ENCODE assay signal across 31 mouse cellular contexts in genomic region chr4:53770958-53771735, GRCm38 (mm10). TPM values are rescaled to one million over a fixed set of nuclear protein-coding genes. Genes with fewer than 3 reads are reported as not detected.
A peak's percentile ranks its signal among the peaks of the same experiment; 100 is the strongest.
DNase-seq lines count a peak whose midpoint lies in the region; ATAC-seq and TF ChIP-seq lines count a peak whose summit lies in the region.
"Had no signal": no experiment of that assay in that cellular context is flagged by ENCODE, and none has a peak within 500 bp of the region (broad histone marks: within the 10 kb centered on the region; RNA-seq: fewer than 3 reads in every experiment).

No protein-coding gene starts in this region.

- peaks cover 8% of the 10 kb centered on the region for H3K4me1 ChIP-seq in heart, embryonic 13.5 days
- H3K4me1 ChIP-seq in heart, embryonic 12.5 days (replicated peaks) = peaks cover 7% of the 10 kb centered on the region
- peaks cover 16% of the 10 kb centered on the region; the same call in 1 of the 2 replicates for H3K4me1 ChIP-seq in G1E (ENCODE audit: insufficient read depth, low read depth, low read length)
- H3K4me1 ChIP-seq in midbrain, embryonic 10.5 days = peaks cover 48% of the 10 kb centered on the region
- H3K4me1 ChIP-seq in midbrain, embryonic 15.5 days = peaks cover 10% of the 10 kb centered on the region
- H3K4me1 ChIP-seq: lung, embryonic 15.5 days; stomach, embryonic 15.5 days had no signal

- peaks cover 5% of the 10 kb centered on the region; the same call in 1 of the 2 replicates for H3K36me3 ChIP-seq in heart, embryonic 13.5 days
- peaks cover 7% of the 10 kb centered on the region for H3K36me3 ChIP-seq in heart, embryonic 12.5 days
- peaks cover 13% of the 10 kb centered on the region for H3K36me3 ChIP-seq in G1E (replicated peaks)
- H3K36me3 ChIP-seq in midbrain, embryonic 10.5 days = peaks cover 5% of the 10 kb centered on the region; the same call in 1 of the 2 replicates
- H3K36me3 ChIP-seq in midbrain, embryonic 15.5 days (replicated peaks) = no peaks in the 10 kb centered on the region
- H3K36me3 ChIP-seq: limb, embryonic 12.5 days; lung, embryonic 15.5 days; stomach, embryonic 15.5 days had no signal

- H3K4me2 ChIP-seq in heart, embryonic 13.5 days = no peak overlapping the region
- H3K4me2 ChIP-seq in heart, embryonic 12.5 days = no peak overlapping the region
- H3K4me2 ChIP-seq in midbrain, embryonic 15.5 days = no peak overlapping the region
- H3K4me2 ChIP-seq: forebrain, embryonic 13.5 days; heart, embryonic 11.5 days; limb, embryonic 12.5 days; liver, embryonic 11.5 days; lung, embryonic 15.5 days; neural tube, embryonic 13.5 days; stomach, embryonic 15.5 days had no signal

- H3K27ac ChIP-seq in heart, embryonic 13.5 days (replicated peaks) = no peak overlapping the region
- H3K27ac ChIP-seq in heart, embryonic 12.5 days (ENCODE audit: poor library complexity, severe bottlenecking) = no peak overlapping the region
- H3K27ac ChIP-seq in midbrain, embryonic 10.5 days (replicated peaks) = peak overlapping the region; percentile 24
- H3K27ac ChIP-seq in midbrain, embryonic 15.5 days = peak overlapping the region; percentile 34; the same call in 1 of the 2 replicates
- H3K27ac ChIP-seq: forebrain, embryonic 13.5 days; hindbrain, embryonic 10.5 days; kidney, postnatal 0 days; limb, embryonic 12.5 days; lung, embryonic 15.5 days; neural tube, embryonic 13.5 days; stomach, embryonic 15.5 days had no signal

- H3K4me3 ChIP-seq in heart, embryonic 13.5 days = no peak overlapping the region
- no peak overlapping the region for H3K4me3 ChIP-seq in heart, embryonic 12.5 days
- H3K4me3 ChIP-seq in G1E (ENCODE audit: low read depth, low read length) = no peak overlapping the region
- H3K4me3 ChIP-seq in midbrain, embryonic 10.5 days = no peak overlapping the region
- H3K4me3 ChIP-seq in midbrain, embryonic 15.5 days = no peak overlapping the region
- H3K4me3 ChIP-seq: forebrain, embryonic 13.5 days; hindbrain, embryonic 10.5 days; limb, embryonic 12.5 days; lung, embryonic 15.5 days; neural tube, embryonic 13.5 days; stomach, embryonic 15.5 days had no signal

- TF ChIP-seq CTCF in G1E (IDR thresholded peaks at IDR 0.05; ENCODE audit: low read depth, low read length) = no peak

- H3K27me3 ChIP-seq in heart, embryonic 13.5 days (replicated peaks) = peaks cover 12% of the 10 kb centered on the region
- peaks cover 11% of the 10 kb centered on the region for H3K27me3 ChIP-seq in heart, embryonic 12.5 days (replicated peaks)
- H3K27me3 ChIP-seq in G1E (ENCODE audit: insufficient read depth, low read length) = no peaks in the 10 kb centered on the region
- peaks cover 97% of the 10 kb centered on the region for H3K27me3 ChIP-seq in midbrain, embryonic 10.5 days (ENCODE audit: low read depth, poor library complexity, severe bottlenecking)
- no peaks in the 10 kb centered on the region; the same call in 1 of the 2 replicates for H3K27me3 ChIP-seq in midbrain, embryonic 15.5 days (replicated peaks)

- no peak for DNase-seq in G1E (ENCODE audit: low spot score)
- no peak for DNase-seq in midbrain, embryonic 10.5 days (ENCODE audit: low spot score)
- no peak for DNase-seq in right cerebral cortex, postnatal 14 days
- DNase-seq in frontal cortex, postnatal 25 days (ENCODE audit: low spot score in 2 of 2) = no peak
- DNase-seq in layer of hippocampus, adult 8-10 months (ENCODE audit: low spot score in 2 of 2) = no peak
- DNase-seq: adrenal gland, adult 8-10 months; cerebellum, adult 11 months; cerebellum, adult 9-10 months; cerebellum, postnatal 36 days; gastrocnemius, postnatal 25 days; heart, adult 18-20 months; heart, postnatal 10 days; kidney, adult 2 months; kidney, postnatal 4 days; layer of hippocampus, adult 9-11 months; right cerebral cortex, postnatal 25 days had no signal

- H3K9me3 ChIP-seq in heart, embryonic 13.5 days = no peaks in the 10 kb centered on the region
- H3K9me3 ChIP-seq in heart, embryonic 12.5 days (replicated peaks) = no peaks in the 10 kb centered on the region
- H3K9me3 ChIP-seq in G1E (replicated peaks) = no peaks in the 10 kb centered on the region
- H3K9me3 ChIP-seq in midbrain, embryonic 10.5 days (replicated peaks) = no peaks in the 10 kb centered on the region
- H3K9me3 ChIP-seq in midbrain, embryonic 15.5 days = no peaks in the 10 kb centered on the region
- H3K9me3 ChIP-seq: forebrain, embryonic 13.5 days; hindbrain, embryonic 10.5 days; limb, embryonic 12.5 days; lung, embryonic 15.5 days; neural tube, embryonic 13.5 days; stomach, embryonic 15.5 days had no signal

- ATAC-seq in heart, embryonic 13.5 days (ENCODE audit: extremely low read depth, insufficient number of reproducible peaks, low FRiP score, low TSS enrichment) = no peak
- ATAC-seq in heart, embryonic 12.5 days (ENCODE audit: insufficient number of reproducible peaks, low FRiP score) = no peak
- ATAC-seq in G1E (ENCODE audit: extremely low read depth, insufficient number of reproducible peaks, low FRiP score, poor library complexity, severe bottlenecking) = peak; percentile 22; the same call in 1 of the 2 replicates
- ATAC-seq in midbrain, embryonic 15.5 days (replicated peaks) = peak; percentile 78
- ATAC-seq: forebrain, embryonic 13.5 days had no signal

- 29% methylated on average over 6 of the region's 6 CpGs for WGBS in heart, embryonic 13.5 days
- 31% methylated on average over 6 of the region's 6 CpGs for WGBS in heart, embryonic 12.5 days
- 6% methylated on average over 6 of the region's 6 CpGs for WGBS in midbrain, embryonic 10.5 days
- WGBS in midbrain, embryonic 15.5 days = 13% methylated on average over 6 of the region's 6 CpGs

- 0 out of 2 replicates have a peak overlapping the region, but pooled peaks have one; percentile 19 for H3K9ac ChIP-seq in heart, embryonic 13.5 days
- H3K9ac ChIP-seq in heart, embryonic 12.5 days = no peak overlapping the region
- no peak overlapping the region for H3K9ac ChIP-seq in midbrain, embryonic 15.5 days
- H3K9ac ChIP-seq: forebrain, embryonic 13.5 days; limb, embryonic 12.5 days; lung, embryonic 15.5 days; neural tube, embryonic 13.5 days; stomach, embryonic 15.5 days had no signal

RNA-seq across cellular contexts. Expression of gene Tal2, which starts 8.4 kb away (rescaled TPM):
- 0.08 TPM in 1 of 2 replicates, not detected in the other for polyA plus RNA-seq in heart, embryonic 13.5 days (2015; fragmentation: Nextera tagmentation; extraction: Ambion mirVana)
- 0.05 and 0.08 TPM in 2 replicates for polyA plus RNA-seq in heart, embryonic 12.5 days (2016; fragmentation: Nextera tagmentation; extraction: Ambion mirVana)
- total RNA-seq in G1E (2014; fragmentation: Nextera tagmentation) (not detected in 2 replicates), G1E (2017) (0.22 TPM in 1 of 2 replicates, not detected in the other)
- polyA plus RNA-seq in G1E (2012) = not detected in 2 replicates
- polyA plus RNA-seq in midbrain, embryonic 10.5 days (2016; fragmentation: Nextera tagmentation; extraction: Ambion mirVana) = 22.1 and 33.5 TPM in 2 replicates
- 5.2 and 6.2 TPM in 2 replicates for polyA plus RNA-seq in midbrain, embryonic 15.5 days (2015; fragmentation: Nextera tagmentation; extraction: Ambion mirVana)
- total RNA-seq in layer of hippocampus, adult 8-10 months (2022) = under 1 TPM; 0.10 to 0.20 (median 0.15) TPM
- total RNA-seq: left cerebral cortex, postnatal 25 days; megakaryocyte progenitor cell, adult 5-6 weeks had no signal
- polyA plus RNA-seq: liver, embryonic 11.5 days; liver, embryonic 16.5 days; neural tube, embryonic 13.5 days had no signal

RNA-seq across cellular contexts. Expression of gene Tmem38b, which starts 54.7 kb away (rescaled TPM):
- 8.1 and 9.7 TPM in 2 replicates for polyA plus RNA-seq in heart, embryonic 13.5 days (2015; fragmentation: Nextera tagmentation; extraction: Ambion mirVana)
- polyA plus RNA-seq in heart, embryonic 12.5 days (2016; fragmentation: Nextera tagmentation; extraction: Ambion mirVana) = 13.3 and 13.5 TPM in 2 replicates
- total RNA-seq in G1E (2014; fragmentation: Nextera tagmentation) = 17.3 and 21.3 TPM in 2 replicates
- total RNA-seq in G1E (2017) = 5.6 and 7.0 TPM in 2 replicates
- polyA plus RNA-seq in G1E (2012) = 13.3 and 15.8 TPM in 2 replicates
- polyA plus RNA-seq in midbrain, embryonic 10.5 days (2016; fragmentation: Nextera tagmentation; extraction: Ambion mirVana) = 9.7 and 9.8 TPM in 2 replicates
- 7.4 and 7.7 TPM in 2 replicates for polyA plus RNA-seq in midbrain, embryonic 15.5 days (2015; fragmentation: Nextera tagmentation; extraction: Ambion mirVana)
- 10 to 100 TPM; 13.4 to 18.8 (median 17.3) TPM for total RNA-seq in layer of hippocampus, adult 8-10 months (2022)

RNA-seq across cellular contexts. Expression of gene Fktn, which starts 57.3 kb away (rescaled TPM):
- polyA plus RNA-seq in heart, embryonic 13.5 days (2015; fragmentation: Nextera tagmentation; extraction: Ambion mirVana) = 16.9 and 18.6 TPM in 2 replicates
- 20.8 TPM in 2 replicates for polyA plus RNA-seq in heart, embryonic 12.5 days (2016; fragmentation: Nextera tagmentation; extraction: Ambion mirVana)
- total RNA-seq in G1E (2014; fragmentation: Nextera tagmentation) (11.3 and 12.3 TPM in 2 replicates), G1E (2017) (4.5 and 4.7 TPM in 2 replicates)
- polyA plus RNA-seq in G1E (2012) = 0.21 and 0.44 TPM in 2 replicates
- 25.4 and 27.9 TPM in 2 replicates for polyA plus RNA-seq in midbrain, embryonic 10.5 days (2016; fragmentation: Nextera tagmentation; extraction: Ambion mirVana)
- 21.5 and 23.9 TPM in 2 replicates for polyA plus RNA-seq in midbrain, embryonic 15.5 days (2015; fragmentation: Nextera tagmentation; extraction: Ambion mirVana)
- total RNA-seq in layer of hippocampus, adult 8-10 months (2022) = 10 to 100 TPM; 25.9 to 33.2 (median 29.3) TPM

Comparison
In these comparisons a context has a peak if more than half of its experiments do, and no peak if none do; other contexts are left out.
1. ATAC-seq: peak in G1E (single experiment) and midbrain, embryonic 15.5 days (single experiment); none in heart, embryonic 13.5 days (single experiment) and heart, embryonic 12.5 days (single experiment).
2. H3K27ac ChIP-seq: peak in midbrain, embryonic 10.5 days (single experiment) and midbrain, embryonic 15.5 days (single experiment); none in heart, embryonic 13.5 days (single experiment) and heart, embryonic 12.5 days (single experiment).
3. RNA of gene Fktn, which starts 57.3 kb away (polyA plus RNA-seq): 25.4 to 27.9 TPM in midbrain, embryonic 10.5 days, 21.5 to 23.9 TPM in midbrain, embryonic 15.5 days, 20.8 TPM in heart, embryonic 12.5 days and 16.9 to 18.6 TPM in heart, embryonic 13.5 days; 0.21 to 0.44 TPM in G1E; every median in the first group is over 10 times any median in the second.